In genomic region chr5:113782624-113783023, GRCm38 (mm10) we compare ENCODE assay signal across 13 mouse cellular contexts. TPM values are rescaled to one million over a fixed set of nuclear protein-coding genes. Genes with fewer than 3 reads are reported as not detected.
DNase-seq lines count a peak whose midpoint lies in the region; ATAC-seq and TF ChIP-seq lines count a peak whose summit lies in the region.
"Had no signal": no experiment of that assay in that cellular context is flagged by ENCODE, and none has a peak within 500 bp of the region (broad histone marks: within the 10 kb centered on the region; RNA-seq: fewer than 3 reads in every experiment).

No protein-coding gene starts in this region.

- H3K9me3 ChIP-seq in lung, embryonic 14.5 days (ENCODE audit: low read depth, low read length) = no peaks in the 10 kb centered on the region
- H3K9me3 ChIP-seq in embryonic facial prominence, embryonic 14.5 days (ENCODE audit: control insufficient read depth, low read length) = no peaks in the 10 kb centered on the region
- no peaks in the 10 kb centered on the region for H3K9me3 ChIP-seq in kidney, embryonic 16.5 days (ENCODE audit: low read length)
- no peaks in the 10 kb centered on the region for H3K9me3 ChIP-seq in stomach, embryonic 14.5 days (ENCODE audit: control insufficient read depth, low read depth, low read length)

- H3K4me2 ChIP-seq in lung, embryonic 14.5 days = no peak overlapping the region
- H3K4me2 ChIP-seq in embryonic facial prominence, embryonic 14.5 days (ENCODE audit: low read depth, low read length) = no peak overlapping the region
- H3K4me2 ChIP-seq in kidney, embryonic 16.5 days (replicated peaks; ENCODE audit: low read depth, low read length) = no peak overlapping the region
- H3K4me2 ChIP-seq in stomach, embryonic 14.5 days (replicated peaks; ENCODE audit: low read depth, low read length) = no peak overlapping the region

- WGBS in lung, embryonic 14.5 days = 79% methylated on average over 7 of the region's 7 CpGs
- 89% methylated on average over 6 of the region's 7 CpGs for WGBS in embryonic facial prominence, embryonic 14.5 days
- 78% methylated on average over 7 of the region's 7 CpGs for WGBS in kidney, embryonic 16.5 days
- 80% methylated on average over 7 of the region's 7 CpGs for WGBS in stomach, embryonic 14.5 days

- TF ChIP-seq CTCF in lung, embryonic 14.5 days (IDR thresholded peaks at IDR 0.05; ENCODE audit: low read depth) = no peak

- peaks cover 10% of the 10 kb centered on the region; the same call in 1 of the 2 replicates for H3K36me3 ChIP-seq in lung, embryonic 14.5 days (ENCODE audit: insufficient read depth)
- H3K36me3 ChIP-seq in embryonic facial prominence, embryonic 14.5 days (ENCODE audit: control insufficient read depth, insufficient read depth, low read length) = 0 out of 2 replicates have a peak, but pooled peaks cover 6% of the 10 kb centered on the region
- peaks cover 3% of the 10 kb centered on the region; the same call in 1 of the 2 replicates for H3K36me3 ChIP-seq in kidney, embryonic 16.5 days (ENCODE audit: insufficient read depth, low read length)
- H3K36me3 ChIP-seq in stomach, embryonic 14.5 days (ENCODE audit: control insufficient read depth, insufficient read depth, low read length) = no peaks in the 10 kb centered on the region; the same call in 1 of the 2 replicates

- no peaks in the 10 kb centered on the region for H3K27me3 ChIP-seq in lung, embryonic 14.5 days (ENCODE audit: insufficient read depth, low read length)
- no peaks in the 10 kb centered on the region for H3K27me3 ChIP-seq in embryonic facial prominence, embryonic 14.5 days (replicated peaks; ENCODE audit: control insufficient read depth, insufficient read depth, low read length)
- peaks cover 2% of the 10 kb centered on the region; the same call in 1 of the 2 replicates for H3K27me3 ChIP-seq in kidney, embryonic 16.5 days (ENCODE audit: insufficient read depth, low read length)
- H3K27me3 ChIP-seq in stomach, embryonic 14.5 days (ENCODE audit: control insufficient read depth, insufficient read depth, low read length) = no peaks in the 10 kb centered on the region

- DNase-seq in lung, embryonic 14.5 days = no peak
- DNase-seq in lung, postnatal 25 days (ENCODE audit: low spot score) = no peak
- no peak for DNase-seq in embryonic facial prominence, embryonic 14.5 days (ENCODE audit: low spot score)
- no peak for DNase-seq in adrenal gland, adult 18-20 months (ENCODE audit: low spot score in 2 of 2)
- DNase-seq: cerebellum, adult 11-12 months; gastrocnemius, postnatal 10 days; layer of hippocampus, adult 9-11 months; lung, postnatal 36 days had no signal

- peak overlapping the region; percentile 81 for H3K27ac ChIP-seq in lung, embryonic 14.5 days (ENCODE audit: low read depth)
- peak overlapping the region; percentile 85 for H3K27ac ChIP-seq in embryonic facial prominence, embryonic 14.5 days (replicated peaks; ENCODE audit: low read depth, low read length)
- H3K27ac ChIP-seq in kidney, embryonic 16.5 days (ENCODE audit: low read length) = peak overlapping the region; percentile 86; the same call in 1 of the 2 replicates
- H3K27ac ChIP-seq in stomach, embryonic 14.5 days (ENCODE audit: low read length) = peak overlapping the region; percentile 94
- H3K27ac ChIP-seq: hindbrain, embryonic 10.5 days had no signal

- no peak overlapping the region for H3K4me3 ChIP-seq in lung, embryonic 14.5 days (ENCODE audit: low read depth, low read length)
- no peak overlapping the region for H3K4me3 ChIP-seq in embryonic facial prominence, embryonic 14.5 days (ENCODE audit: low read depth, low read length)
- no peak overlapping the region for H3K4me3 ChIP-seq in kidney, embryonic 16.5 days (ENCODE audit: low read length)
- H3K4me3 ChIP-seq in stomach, embryonic 14.5 days (ENCODE audit: low read depth, low read length) = no peak overlapping the region
- H3K4me3 ChIP-seq: hindbrain, embryonic 10.5 days had no signal

- no peak for ATAC-seq in lung, embryonic 14.5 days (ENCODE audit: insufficient read depth)
- ATAC-seq in embryonic facial prominence, embryonic 14.5 days (ENCODE audit: low read depth) = no peak
- no peak for ATAC-seq in kidney, embryonic 16.5 days (ENCODE audit: low FRiP score, low TSS enrichment)
- ATAC-seq in stomach, embryonic 14.5 days (ENCODE audit: insufficient number of reproducible peaks, insufficient read depth, low FRiP score, low read depth) = no peak
- no peak for ATAC-seq in megakaryocyte-erythroid progenitor cell, adult 5-6 weeks (replicated peaks; ENCODE audit: low FRiP score, low TSS enrichment, poor library complexity, severe bottlenecking)
- ATAC-seq: forebrain, embryonic 14.5 days had no signal

- no peak overlapping the region for H3K9ac ChIP-seq in lung, embryonic 14.5 days
- no peak overlapping the region for H3K9ac ChIP-seq in embryonic facial prominence, embryonic 14.5 days (ENCODE audit: low read depth, low read length)
- no peak overlapping the region for H3K9ac ChIP-seq in kidney, embryonic 16.5 days (replicated peaks; ENCODE audit: low read length)
- no peak overlapping the region for H3K9ac ChIP-seq in stomach, embryonic 14.5 days (replicated peaks; ENCODE audit: low read depth, low read length)

- H3K4me1 ChIP-seq in lung, embryonic 14.5 days (ENCODE audit: insufficient read depth) = no peaks in the 10 kb centered on the region
- H3K4me1 ChIP-seq in embryonic facial prominence, embryonic 14.5 days (ENCODE audit: control insufficient read depth, insufficient read depth, low read length) = peaks cover 12% of the 10 kb centered on the region; the same call in 1 of the 2 replicates
- H3K4me1 ChIP-seq in kidney, embryonic 16.5 days (ENCODE audit: insufficient read depth, low read length) = peaks cover 10% of the 10 kb centered on the region; the same call in 1 of the 2 replicates
- peaks cover 9% of the 10 kb centered on the region; the same call in 1 of the 2 replicates for H3K4me1 ChIP-seq in stomach, embryonic 14.5 days (ENCODE audit: control insufficient read depth, insufficient read depth, low read length)

RNA-seq across cellular contexts. Expression of gene Iscu, which starts 10.1 kb away (rescaled TPM):
- 112 and 116 TPM in 2 replicates for polyA plus RNA-seq in lung, embryonic 14.5 days (2014; fragmentation: Nextera tagmentation; extraction: Ambion mirVana)
- polyA plus RNA-seq in embryonic facial prominence, embryonic 14.5 days (2014; fragmentation: Nextera tagmentation; extraction: Ambion mirVana) = 103 and 107 TPM in 2 replicates
- 107 and 110 TPM in 2 replicates for polyA plus RNA-seq in kidney, embryonic 16.5 days (2015; fragmentation: Nextera tagmentation; extraction: Ambion mirVana)
- 106 and 117 TPM in 2 replicates for polyA plus RNA-seq in stomach, embryonic 14.5 days (2014; fragmentation: Nextera tagmentation; extraction: Ambion mirVana)
- 80.5 and 81.0 TPM in 2 replicates for total RNA-seq in megakaryocyte-erythroid progenitor cell, adult 5-6 weeks (2014; fragmentation: Nextera tagmentation)
- 63.1 and 68.9 TPM in 2 replicates for total RNA-seq in megakaryocyte-erythroid progenitor cell, adult 5-6 weeks (2017)
- 1,000 to 10,000 TPM in 1 of 2 experiments, 100 to 1,000 TPM in 1; 455 to 1,089 TPM for total RNA-seq in adrenal gland, adult 18-20 months (2021)

RNA-seq across cellular contexts. Expression of gene Sart3, which starts 10.3 kb away (rescaled TPM):
- 53.8 and 63.1 TPM in 2 replicates for polyA plus RNA-seq in lung, embryonic 14.5 days (2014; fragmentation: Nextera tagmentation; extraction: Ambion mirVana)
- 37.2 and 39.3 TPM in 2 replicates for polyA plus RNA-seq in embryonic facial prominence, embryonic 14.5 days (2014; fragmentation: Nextera tagmentation; extraction: Ambion mirVana)
- polyA plus RNA-seq in kidney, embryonic 16.5 days (2015; fragmentation: Nextera tagmentation; extraction: Ambion mirVana) = 54.8 and 62.4 TPM in 2 replicates
- 30.5 and 34.6 TPM in 2 replicates for polyA plus RNA-seq in stomach, embryonic 14.5 days (2014; fragmentation: Nextera tagmentation; extraction: Ambion mirVana)
- total RNA-seq in megakaryocyte-erythroid progenitor cell, adult 5-6 weeks (2014; fragmentation: Nextera tagmentation) = 46.6 and 48.1 TPM in 2 replicates
- total RNA-seq in megakaryocyte-erythroid progenitor cell, adult 5-6 weeks (2017) = 38.6 and 45.5 TPM in 2 replicates
- 10 to 100 TPM; 28.4 to 33.7 TPM for total RNA-seq in adrenal gland, adult 18-20 months (2021)

RNA-seq across cellular contexts. Expression of gene Tmem119, which starts 17.7 kb away (rescaled TPM):
- 23.0 and 23.6 TPM in 2 replicates for polyA plus RNA-seq in lung, embryonic 14.5 days (2014; fragmentation: Nextera tagmentation; extraction: Ambion mirVana)
- polyA plus RNA-seq in embryonic facial prominence, embryonic 14.5 days (2014; fragmentation: Nextera tagmentation; extraction: Ambion mirVana) = 94.4 and 109 TPM in 2 replicates
- polyA plus RNA-seq in kidney, embryonic 16.5 days (2015; fragmentation: Nextera tagmentation; extraction: Ambion mirVana) = 46.1 and 51.7 TPM in 2 replicates
- 46.1 and 49.0 TPM in 2 replicates for polyA plus RNA-seq in stomach, embryonic 14.5 days (2014; fragmentation: Nextera tagmentation; extraction: Ambion mirVana)
- 0.46 TPM in 1 of 2 replicates, not detected in the other for total RNA-seq in megakaryocyte-erythroid progenitor cell, adult 5-6 weeks (2014; fragmentation: Nextera tagmentation)
- total RNA-seq in megakaryocyte-erythroid progenitor cell, adult 5-6 weeks (2017) = not detected in 2 replicates
- total RNA-seq in adrenal gland, adult 18-20 months (2021) = 10 to 100 TPM in 1 of 2 experiments, 1 to 10 TPM in 1; 6.8 to 12.3 TPM

RNA-seq across cellular contexts. Expression of gene Ficd, which starts 47.0 kb away (rescaled TPM):
- polyA plus RNA-seq in lung, embryonic 14.5 days (2014; fragmentation: Nextera tagmentation; extraction: Ambion mirVana) = 3.6 and 4.3 TPM in 2 replicates
- polyA plus RNA-seq in embryonic facial prominence, embryonic 14.5 days (2014; fragmentation: Nextera tagmentation; extraction: Ambion mirVana) = 5.4 and 6.4 TPM in 2 replicates
- 6.1 and 7.0 TPM in 2 replicates for polyA plus RNA-seq in kidney, embryonic 16.5 days (2015; fragmentation: Nextera tagmentation; extraction: Ambion mirVana)
- polyA plus RNA-seq in stomach, embryonic 14.5 days (2014; fragmentation: Nextera tagmentation; extraction: Ambion mirVana) = 4.1 and 5.7 TPM in 2 replicates
- total RNA-seq in megakaryocyte-erythroid progenitor cell, adult 5-6 weeks (2014; fragmentation: Nextera tagmentation) = 1.6 and 2.0 TPM in 2 replicates
- 0.23 and 0.80 TPM in 2 replicates for total RNA-seq in megakaryocyte-erythroid progenitor cell, adult 5-6 weeks (2017)
- total RNA-seq in adrenal gland, adult 18-20 months (2021) = 10 to 100 TPM; 10.3 to 10.8 TPM

RNA-seq across cellular contexts. Expression of gene Selplg, which starts 49.8 kb away (rescaled TPM):
- 2.9 and 3.4 TPM in 2 replicates for polyA plus RNA-seq in lung, embryonic 14.5 days (2014; fragmentation: Nextera tagmentation; extraction: Ambion mirVana)
- 4.9 and 5.2 TPM in 2 replicates for polyA plus RNA-seq in embryonic facial prominence, embryonic 14.5 days (2014; fragmentation: Nextera tagmentation; extraction: Ambion mirVana)
- 2.4 TPM in 2 replicates for polyA plus RNA-seq in kidney, embryonic 16.5 days (2015; fragmentation: Nextera tagmentation; extraction: Ambion mirVana)
- polyA plus RNA-seq in stomach, embryonic 14.5 days (2014; fragmentation: Nextera tagmentation; extraction: Ambion mirVana) = 2.9 and 4.5 TPM in 2 replicates
- 66.0 and 87.7 TPM in 2 replicates for total RNA-seq in megakaryocyte-erythroid progenitor cell, adult 5-6 weeks (2014; fragmentation: Nextera tagmentation)
- total RNA-seq in megakaryocyte-erythroid progenitor cell, adult 5-6 weeks (2017) = 27.4 and 30.2 TPM in 2 replicates
- 10 to 100 TPM in 1 of 2 experiments, 1 to 10 TPM in 1; 4.5 to 10.0 TPM for total RNA-seq in adrenal gland, adult 18-20 months (2021)
